Mouse (Mus musculus): ENCODE measurements around the gene Cdkn2aipnl. TPM values are rescaled to one million over a fixed set of nuclear protein-coding genes. Genes with fewer than 3 reads are reported as not detected.

Cdkn2aipnl gene
- polyA plus RNA-seq, 1 experiment from 2014 or later, result 139 TPM

- Histone ChIP-seq H3K9ac (ENCODE audit: low read length) (no peak overlapping the region), H3K9me3 (ENCODE audit: control insufficient read depth, low read length) (no peaks in the 10 kb centered on the region), H3K27me3 (ENCODE audit: control insufficient read depth, insufficient read depth, low read length) (no peaks in the 10 kb centered on the region), H3K36me3 (ENCODE audit: control insufficient read depth, insufficient read depth, low read length) (peaks cover 10% of the 10 kb centered on the region), H3K4me1 (ENCODE audit: control insufficient read depth, insufficient read depth, low read length) (no peaks in the 10 kb centered on the region), H3K4me3 (ENCODE audit: low read depth, low read length) (no peak overlapping the region), H3K27ac (ENCODE audit: low read depth, low read length) (no peak overlapping the region), H3K4me2 (ENCODE audit: low read depth) (no peak overlapping the region)
- ATAC-seq (ENCODE audit: insufficient read depth, low FRiP score, low TSS enrichment) (no peak), DNase-seq (ENCODE audit: low spot score) (no peak)
- 93% methylated on average over 2 of the region's 2 CpGs for WGBS
Measured at GRCm38 (mm10) chr11:51969511-51969910, 2.0 kb downstream of the Cdkn2aipnl start.

GRCm38 (mm10) chr11:51971644-51972043 lies 4.2 kb downstream of the Cdkn2aipnl start:
- no peaks in the 10 kb centered on the region for H3K27me3 ChIP-seq (ENCODE audit: control insufficient read depth, insufficient read depth, low read length)
- DNase-seq (ENCODE audit: low spot score) (no peak), ATAC-seq (ENCODE audit: insufficient read depth, low FRiP score, low TSS enrichment) (no peak)
- no peak overlapping the region for H3K27ac ChIP-seq (ENCODE audit: low read depth, low read length)
- no peaks in the 10 kb centered on the region for H3K9me3 ChIP-seq (ENCODE audit: control insufficient read depth, low read length)
- H3K9ac ChIP-seq (ENCODE audit: low read length), result no peak overlapping the region
- WGBS, result 95% methylated on average over 6 of the region's 6 CpGs
- no peaks in the 10 kb centered on the region for H3K4me1 ChIP-seq (ENCODE audit: control insufficient read depth, insufficient read depth, low read length)
- H3K36me3 ChIP-seq (ENCODE audit: control insufficient read depth, insufficient read depth, low read length), result peaks cover 11% of the 10 kb centered on the region
- H3K4me3 ChIP-seq (ENCODE audit: low read depth, low read length), result no peak overlapping the region
- no peak overlapping the region for H3K4me2 ChIP-seq (ENCODE audit: low read depth)

- Histone ChIP-seq H3K9me3 (ENCODE audit: control insufficient read depth, low read length) (no peaks in the 10 kb centered on the region), H3K4me2 (ENCODE audit: low read depth) (peak overlapping the region; percentile 60), H3K4me3 (ENCODE audit: low read depth, low read length) (peak overlapping the region; percentile 94), H3K9ac (ENCODE audit: low read length) (peak overlapping the region; percentile 92), H3K4me1 (ENCODE audit: control insufficient read depth, insufficient read depth, low read length) (peaks cover 11% of the 10 kb centered on the region; the same call in 1 of the 2 replicates), H3K27me3 (ENCODE audit: control insufficient read depth, insufficient read depth, low read length) (no peaks in the 10 kb centered on the region), H3K36me3 (ENCODE audit: control insufficient read depth, insufficient read depth, low read length) (peaks cover 6% of the 10 kb centered on the region), H3K27ac (ENCODE audit: low read depth, low read length) (peak overlapping the region; percentile 85)
- WGBS, result under 1% methylated on average over 28 of the region's 29 CpGs
- ATAC-seq (ENCODE audit: insufficient read depth, low FRiP score, low TSS enrichment) (peak; percentile 21), DNase-seq (ENCODE audit: low spot score) (peak; percentile 65)
Measured at GRCm38 (mm10) chr11:51999611-52000289, 32.3 kb downstream of the Cdkn2aipnl start.

- H3K9ac ChIP-seq (ENCODE audit: low read length), result peak within 1 kb of the TSS; percentile 92
- peaks cover 14% of the 10 kb centered on the region; the same call in 1 of the 2 replicates for H3K4me1 ChIP-seq (ENCODE audit: control insufficient read depth, insufficient read depth, low read length)
- peaks cover 6% of the 10 kb centered on the region for H3K36me3 ChIP-seq (ENCODE audit: control insufficient read depth, insufficient read depth, low read length)
- H3K27me3 ChIP-seq (ENCODE audit: control insufficient read depth, insufficient read depth, low read length), result no peaks in the 10 kb centered on the region
- peak within 1 kb of the TSS; percentile 60 for H3K4me2 ChIP-seq (ENCODE audit: low read depth)
- peak within 1 kb of the TSS; percentile 94 for H3K4me3 ChIP-seq (ENCODE audit: low read depth, low read length)
- DNase-seq (ENCODE audit: low spot score) (peak; percentile 96), ATAC-seq (ENCODE audit: insufficient read depth, low FRiP score, low TSS enrichment) (peak; percentile 76)
- no peaks in the 10 kb centered on the region for H3K9me3 ChIP-seq (ENCODE audit: control insufficient read depth, low read length)
- peak within 1 kb of the TSS; percentile 85 for H3K27ac ChIP-seq (ENCODE audit: low read depth, low read length)
- WGBS, result under 1% methylated on average over 54 of the region's 63 CpGs
Measured at GRCm38 (mm10) chr11:52000290-52000962, 33.0 kb downstream of the Cdkn2aipnl start, which contains the start of gene Ube2b. Gene Ube2b (minus strand): TSS chr11:52000762.

- Histone ChIP-seq H3K4me3 (ENCODE audit: low read depth, low read length) (peak overlapping the region; percentile 12; the same call in 1 of the 2 replicates), H3K27me3 (ENCODE audit: control insufficient read depth, insufficient read depth, low read length) (no peaks in the 10 kb centered on the region), H3K9me3 (ENCODE audit: control insufficient read depth, low read length) (no peaks in the 10 kb centered on the region), H3K27ac (ENCODE audit: low read depth, low read length) (no peak overlapping the region), H3K4me2 (ENCODE audit: low read depth) (0 out of 2 replicates have a peak overlapping the region, but pooled peaks have one; percentile 28), H3K4me1 (ENCODE audit: control insufficient read depth, insufficient read depth, low read length) (peaks cover 14% of the 10 kb centered on the region; the same call in 1 of the 2 replicates), H3K36me3 (ENCODE audit: control insufficient read depth, insufficient read depth, low read length) (peaks cover 4% of the 10 kb centered on the region), H3K9ac (ENCODE audit: low read length) (no peak overlapping the region)
- DNase-seq (ENCODE audit: low spot score), result no peak
- ATAC-seq (ENCODE audit: insufficient read depth, low FRiP score, low TSS enrichment), result no peak
- WGBS, result 71% methylated on average over 10 of the region's 10 CpGs
Measured at GRCm38 (mm10) chr11:52001341-52001740, 33.9 kb downstream of the Cdkn2aipnl start.

- H3K4me1 ChIP-seq (ENCODE audit: control insufficient read depth, insufficient read depth, low read length), result peaks cover 14% of the 10 kb centered on the region; the same call in 1 of the 2 replicates
- ATAC-seq (ENCODE audit: insufficient read depth, low FRiP score, low TSS enrichment) (no peak), DNase-seq (ENCODE audit: low spot score) (no peak)
- H3K27ac ChIP-seq (ENCODE audit: low read depth, low read length), result no peak overlapping the region
- H3K9ac ChIP-seq (ENCODE audit: low read length), result no peak overlapping the region
- no peak overlapping the region for H3K4me2 ChIP-seq (ENCODE audit: low read depth)
- peaks cover under 1% of the 10 kb centered on the region; the same call in 1 of the 2 replicates for H3K36me3 ChIP-seq (ENCODE audit: control insufficient read depth, insufficient read depth, low read length)
- H3K27me3 ChIP-seq (ENCODE audit: control insufficient read depth, insufficient read depth, low read length), result no peaks in the 10 kb centered on the region
- 92% methylated on average over 8 of the region's 8 CpGs for WGBS
- no peak overlapping the region for H3K4me3 ChIP-seq (ENCODE audit: low read depth, low read length)
- H3K9me3 ChIP-seq (ENCODE audit: control insufficient read depth, low read length), result no peaks in the 10 kb centered on the region
Measured at GRCm38 (mm10) chr11:52001861-52002260, 34.4 kb downstream of the Cdkn2aipnl start.

- Histone ChIP-seq H3K4me3 (ENCODE audit: low read depth, low read length) (peak overlapping the region; percentile 59), H3K9ac (ENCODE audit: low read length) (no peak overlapping the region), H3K4me1 (ENCODE audit: control insufficient read depth, insufficient read depth, low read length) (peaks cover 13% of the 10 kb centered on the region; the same call in 1 of the 2 replicates), H3K4me2 (ENCODE audit: low read depth) (peak overlapping the region; percentile 68), H3K27me3 (ENCODE audit: control insufficient read depth, insufficient read depth, low read length) (no peaks in the 10 kb centered on the region), H3K36me3 (ENCODE audit: control insufficient read depth, insufficient read depth, low read length) (no peaks in the 10 kb centered on the region), H3K9me3 (ENCODE audit: control insufficient read depth, low read length) (no peaks in the 10 kb centered on the region), H3K27ac (ENCODE audit: low read depth, low read length) (peak overlapping the region; percentile 57; the same call in 1 of the 2 replicates)
- ATAC-seq (ENCODE audit: insufficient read depth, low FRiP score, low TSS enrichment) (no peak), DNase-seq (ENCODE audit: low spot score) (no peak)
- WGBS, result 81% methylated on average over 13 of the region's 13 CpGs
Measured at GRCm38 (mm10) chr11:52002842-52003504, 35.5 kb downstream of the Cdkn2aipnl start.

- no peak for DNase-seq (ENCODE audit: low spot score)
- peak overlapping the region; percentile 68 for H3K4me2 ChIP-seq (ENCODE audit: low read depth)
- no peaks in the 10 kb centered on the region for H3K36me3 ChIP-seq (ENCODE audit: control insufficient read depth, insufficient read depth, low read length)
- no peaks in the 10 kb centered on the region for H3K9me3 ChIP-seq (ENCODE audit: control insufficient read depth, low read length)
- 19% methylated on average over 4 of the region's 4 CpGs for WGBS
- H3K9ac ChIP-seq (ENCODE audit: low read length), result peak overlapping the region; percentile 49
- H3K4me1 ChIP-seq (ENCODE audit: control insufficient read depth, insufficient read depth, low read length), result peaks cover 8% of the 10 kb centered on the region; the same call in 1 of the 2 replicates
- peak overlapping the region; percentile 59 for H3K4me3 ChIP-seq (ENCODE audit: low read depth, low read length)
- no peaks in the 10 kb centered on the region for H3K27me3 ChIP-seq (ENCODE audit: control insufficient read depth, insufficient read depth, low read length)
- H3K27ac ChIP-seq (ENCODE audit: low read depth, low read length), result peak overlapping the region; percentile 57
- ATAC-seq (ENCODE audit: insufficient read depth, low FRiP score, low TSS enrichment), result no peak
Measured at GRCm38 (mm10) chr11:52003505-52003771, 36.0 kb downstream of the Cdkn2aipnl start.

Measured in neural tube, embryonic 11.5 days (tissue).